Mouse (Mus musculus): ENCODE results near the gene Nhlrc4. TPM values are rescaled to one million over a fixed set of nuclear protein-coding genes. Genes with fewer than 3 reads are reported as not detected.

The Nhlrc4 gene
- polyA plus RNA-seq, 1 experiment from 2014 or later: 0.10 TPM

GRCm38 (mm10) chr17:25953161-25953560 is 8.4 kb upstream of the Nhlrc4 start:
- H3K9me3 ChIP-seq (replicated peaks): no peaks in the 10 kb centered on the region
- H3K27ac ChIP-seq: no peak overlapping the region
- no peak for DNase-seq (ENCODE audit: low spot score)
- H3K4me3 ChIP-seq: no peak overlapping the region
- H3K27me3 ChIP-seq (ENCODE audit: low read depth, poor library complexity, severe bottlenecking): peaks cover 55% of the 10 kb centered on the region
- 80% methylated on average over 5 of the region's 5 CpGs for WGBS
- H3K4me1 ChIP-seq: peaks cover 26% of the 10 kb centered on the region
- peaks cover 10% of the 10 kb centered on the region for H3K36me3 ChIP-seq

- DNase-seq (ENCODE audit: low spot score): peak; percentile 60
- H3K27me3 ChIP-seq (ENCODE audit: low read depth, poor library complexity, severe bottlenecking): peaks cover 57% of the 10 kb centered on the region
- peak within 1 kb of the TSS; percentile 39 for H3K27ac ChIP-seq
- 1% methylated on average over 58 of the region's 58 CpGs for WGBS
- H3K9me3 ChIP-seq (replicated peaks): no peaks in the 10 kb centered on the region
- peak within 1 kb of the TSS; percentile 53 for H3K4me3 ChIP-seq
- H3K36me3 ChIP-seq: no peaks in the 10 kb centered on the region
- H3K4me1 ChIP-seq: peaks cover 21% of the 10 kb centered on the region
Observed at GRCm38 (mm10) chr17:25951803-25952623, 7.3 kb upstream of the Nhlrc4 start, which contains the start of gene A930017K11Rik. Gene A930017K11Rik (minus strand): TSS chr17:25952565.

GRCm38 (mm10) chr17:25951225-25951802 is 6.6 kb upstream of the Nhlrc4 start:
- no peaks in the 10 kb centered on the region for H3K9me3 ChIP-seq (replicated peaks)
- H3K4me1 ChIP-seq: peaks cover 21% of the 10 kb centered on the region
- peaks cover 57% of the 10 kb centered on the region for H3K27me3 ChIP-seq (ENCODE audit: low read depth, poor library complexity, severe bottlenecking)
- H3K36me3 ChIP-seq: no peaks in the 10 kb centered on the region
- under 1% methylated on average over 33 of the region's 33 CpGs for WGBS
- H3K4me3 ChIP-seq: peak overlapping the region; percentile 53
- no peak for DNase-seq (ENCODE audit: low spot score)
- H3K27ac ChIP-seq: peak overlapping the region; percentile 39

- peaks cover 57% of the 10 kb centered on the region for H3K27me3 ChIP-seq (ENCODE audit: low read depth, poor library complexity, severe bottlenecking)
- 13% methylated on average over 3 of the region's 3 CpGs for WGBS
Observed at GRCm38 (mm10) chr17:25950706-25951105, 5.9 kb upstream of the Nhlrc4 start.

GRCm38 (mm10) chr17:25949981-25950380 is 5.2 kb upstream of the Nhlrc4 start:
- Histone ChIP-seq H3K4me3 (no peak overlapping the region), H3K27me3 (ENCODE audit: low read depth, poor library complexity, severe bottlenecking) (peaks cover 57% of the 10 kb centered on the region), H3K9me3 (replicated peaks) (no peaks in the 10 kb centered on the region), H3K4me1 (peaks cover 29% of the 10 kb centered on the region), H3K27ac (no peak overlapping the region), H3K36me3 (no peaks in the 10 kb centered on the region)
- WGBS: 78% methylated on average over 5 of the region's 5 CpGs
- no peak for DNase-seq (ENCODE audit: low spot score)

More at GRCm38 (mm10) chr17:25950706-25951105, 5.9 kb upstream of the Nhlrc4 start:
- Histone ChIP-seq H3K9me3 (replicated peaks) (no peaks in the 10 kb centered on the region), H3K4me1 (peaks cover 24% of the 10 kb centered on the region), H3K36me3 (no peaks in the 10 kb centered on the region), H3K4me3 (peak overlapping the region; percentile 53), H3K27ac (no peak overlapping the region)
- no peak for DNase-seq (ENCODE audit: low spot score)

GRCm38 (mm10) chr17:25948051-25948450 is 3.3 kb upstream of the Nhlrc4 start:
- no peaks in the 10 kb centered on the region for H3K36me3 ChIP-seq
- peaks cover 31% of the 10 kb centered on the region for H3K4me1 ChIP-seq
- no peak overlapping the region for H3K4me3 ChIP-seq
- H3K27me3 ChIP-seq (ENCODE audit: low read depth, poor library complexity, severe bottlenecking): peaks cover 38% of the 10 kb centered on the region
- H3K27ac ChIP-seq: no peak overlapping the region
- no peaks in the 10 kb centered on the region for H3K9me3 ChIP-seq (replicated peaks)
- 80% methylated on average over 8 of the region's 8 CpGs for WGBS
- DNase-seq (ENCODE audit: low spot score): no peak

GRCm38 (mm10) chr17:25947576-25947975 is 2.8 kb upstream of the Nhlrc4 start:
- H3K27me3 ChIP-seq (ENCODE audit: low read depth, poor library complexity, severe bottlenecking): peaks cover 33% of the 10 kb centered on the region
- H3K27ac ChIP-seq: peak overlapping the region; percentile 50; the same call in 1 of the 2 replicates
- WGBS: 87% methylated on average over 4 of the region's 4 CpGs
- peaks cover 33% of the 10 kb centered on the region for H3K4me1 ChIP-seq
- no peak overlapping the region for H3K4me3 ChIP-seq
- DNase-seq (ENCODE audit: low spot score): no peak
- no peaks in the 10 kb centered on the region for H3K9me3 ChIP-seq (replicated peaks)
- no peaks in the 10 kb centered on the region for H3K36me3 ChIP-seq

- H3K27me3 ChIP-seq (ENCODE audit: low read depth, poor library complexity, severe bottlenecking): peaks cover 27% of the 10 kb centered on the region
- no peak for DNase-seq (ENCODE audit: low spot score)
- H3K36me3 ChIP-seq: no peaks in the 10 kb centered on the region
- H3K9me3 ChIP-seq (replicated peaks): no peaks in the 10 kb centered on the region
- H3K4me1 ChIP-seq: peaks cover 37% of the 10 kb centered on the region
- no peak overlapping the region for H3K4me3 ChIP-seq
- WGBS: 87% methylated on average over 8 of the region's 8 CpGs
- H3K27ac ChIP-seq: peak overlapping the region; percentile 44; the same call in 1 of the 2 replicates
Observed at GRCm38 (mm10) chr17:25946891-25947290, 2.1 kb upstream of the Nhlrc4 start.

GRCm38 (mm10) chr17:25946349-25946748 is 1.6 kb upstream of the Nhlrc4 start:
- H3K27me3 ChIP-seq (ENCODE audit: low read depth, poor library complexity, severe bottlenecking): peaks cover 21% of the 10 kb centered on the region
- H3K36me3 ChIP-seq: no peaks in the 10 kb centered on the region
- DNase-seq (ENCODE audit: low spot score): no peak
- peak overlapping the region; percentile 44; the same call in 1 of the 2 replicates for H3K27ac ChIP-seq
- no peaks in the 10 kb centered on the region for H3K9me3 ChIP-seq (replicated peaks)
- H3K4me3 ChIP-seq: no peak overlapping the region
- H3K4me1 ChIP-seq: peaks cover 36% of the 10 kb centered on the region
- WGBS: 91% methylated on average over 7 of the region's 7 CpGs

- DNase-seq (ENCODE audit: low spot score): no peak
- Histone ChIP-seq H3K9me3 (replicated peaks) (no peaks in the 10 kb centered on the region), H3K4me1 (peaks cover 36% of the 10 kb centered on the region), H3K27me3 (ENCODE audit: low read depth, poor library complexity, severe bottlenecking) (peaks cover 14% of the 10 kb centered on the region), H3K27ac (peak overlapping the region; percentile 51), H3K36me3 (no peaks in the 10 kb centered on the region), H3K4me3 (no peak overlapping the region)
- WGBS: 81% methylated on average over 9 of the region's 9 CpGs
Observed at GRCm38 (mm10) chr17:25945517-25946155, 875 bp upstream of the Nhlrc4 start.

GRCm38 (mm10) chr17:25943769-25944168 is 992 bp downstream of the Nhlrc4 start:
- DNase-seq (ENCODE audit: low spot score): no peak
- Histone ChIP-seq H3K27ac (peak overlapping the region; percentile 59; the same call in 1 of the 2 replicates), H3K9me3 (replicated peaks) (no peaks in the 10 kb centered on the region), H3K27me3 (ENCODE audit: low read depth, poor library complexity, severe bottlenecking) (0 out of 2 replicates have a peak, but pooled peaks cover 2% of the 10 kb centered on the region), H3K36me3 (peaks cover 4% of the 10 kb centered on the region), H3K4me1 (peaks cover 43% of the 10 kb centered on the region), H3K4me3 (no peak overlapping the region)
- 77% methylated on average over 9 of the region's 9 CpGs for WGBS

GRCm38 (mm10) chr17:25943221-25943620 is 1.5 kb downstream of the Nhlrc4 start:
- peaks cover 43% of the 10 kb centered on the region for H3K4me1 ChIP-seq

More at GRCm38 (mm10) chr17:25943221-25943620, 1.5 kb downstream of the Nhlrc4 start:
- DNase-seq (ENCODE audit: low spot score): no peak
- Histone ChIP-seq H3K36me3 (peaks cover 9% of the 10 kb centered on the region), H3K27me3 (ENCODE audit: low read depth, poor library complexity, severe bottlenecking) (0 out of 2 replicates have a peak, but pooled peaks cover 2% of the 10 kb centered on the region), H3K27ac (no peak overlapping the region), H3K4me3 (no peak overlapping the region), H3K9me3 (replicated peaks) (no peaks in the 10 kb centered on the region)
- 80% methylated on average over 3 of the region's 3 CpGs for WGBS

Measured in limb, embryonic 10.5 days (tissue).